Mouse (Mus musculus): Measurements from ENCODE around the gene Nptx2. TPM values are rescaled to one million over a fixed set of nuclear protein-coding genes. Genes with fewer than 3 reads are reported as not detected.

The Nptx2 gene
- polyA plus RNA-seq, 1 experiment from 2014 or later = 3.6 TPM

Other genes starting within 250 kb of the Nptx2 start
- gene Baiap2l1, start 187.8 kb upstream of the Nptx2 start, polyA plus RNA-seq (2014; fragmentation: Nextera tagmentation; extraction: Ambion mirVana) = 12.6 and 16.7 TPM in 2 replicates
- gene Tmem130, start 215.9 kb downstream of the Nptx2 start, polyA plus RNA-seq (2014; fragmentation: Nextera tagmentation; extraction: Ambion mirVana) = 2.9 and 3.3 TPM in 2 replicates
- gene Trrap, start 221.8 kb downstream of the Nptx2 start, polyA plus RNA-seq (2014; fragmentation: Nextera tagmentation; extraction: Ambion mirVana) = 85.4 and 92.8 TPM in 2 replicates